Mouse (Mus musculus) spleen, postnatal 14 days (tissue): ENCODE measurements around the gene Cacna2d3.

ENCODE experiments used
- DNase-seq, 2 experiments: peaks; one replicate each; pipeline ENCODE4 v3.0.0; 2021 to 2022; ENCODE audit warnings: low spot score in 2 of 2

Cacna2d3 gene

DNA sequence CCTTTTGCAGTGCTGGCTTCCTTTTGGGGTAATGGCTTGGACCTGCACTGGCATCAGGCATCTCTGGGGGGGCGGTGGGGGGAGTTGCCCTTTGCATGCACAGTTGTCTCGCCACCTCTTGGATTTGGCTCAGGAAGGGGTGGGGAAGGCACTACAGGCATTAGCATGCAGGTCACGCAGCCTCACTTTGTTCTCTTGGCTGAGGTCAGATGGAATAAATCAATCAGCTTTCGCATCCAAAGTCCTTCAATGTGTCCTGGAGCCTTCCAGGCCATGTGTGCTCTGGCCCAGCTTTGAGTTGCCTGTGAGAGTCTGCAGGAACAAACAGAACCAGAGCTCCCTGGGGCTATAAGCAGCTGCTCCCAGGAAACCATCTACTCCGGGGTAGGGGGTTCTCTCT is 705.8 kb downstream of the Cacna2d3 start:
- DNase-seq: no peak

DNA sequence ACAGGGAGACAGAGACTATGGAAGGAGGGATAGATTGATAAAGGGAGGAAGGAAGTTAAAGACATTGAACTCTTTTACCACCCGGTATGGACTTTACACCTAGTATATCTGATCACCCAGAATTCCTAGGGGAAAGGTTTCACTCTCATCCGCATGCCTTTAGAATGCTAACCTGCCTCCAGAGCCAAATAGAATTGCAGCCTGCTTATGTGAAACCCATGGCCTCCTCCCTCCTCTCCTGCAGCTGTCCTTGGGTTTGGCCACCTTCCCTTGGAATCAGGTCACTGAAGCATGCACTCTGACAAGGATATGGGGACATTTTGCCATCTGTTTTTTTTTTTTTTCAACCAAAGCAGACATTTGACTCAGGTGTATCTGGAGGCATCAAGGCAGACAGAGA is 707.0 kb downstream of the Cacna2d3 start:
- no peak for DNase-seq

DNA sequence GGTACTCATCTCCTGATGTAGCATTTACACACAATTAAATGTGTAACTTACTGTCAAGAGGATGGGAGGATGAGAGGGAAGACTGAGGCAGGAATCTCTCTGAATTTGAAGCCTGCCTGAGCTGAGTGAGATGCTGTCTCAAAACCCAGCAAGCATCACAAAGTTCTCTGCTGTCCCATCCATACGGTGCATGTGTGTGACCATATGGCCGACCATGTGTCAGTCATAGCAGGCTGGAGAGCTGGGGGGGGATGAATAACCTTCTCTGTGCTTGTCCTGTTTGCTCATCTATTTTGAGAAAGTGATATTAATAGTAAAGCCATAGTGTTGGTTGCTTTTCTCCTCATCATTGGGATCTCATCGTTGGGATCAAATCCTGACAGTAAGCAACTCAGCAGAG is 708.5 kb downstream of the Cacna2d3 start:
- DNase-seq: no peak

DNA sequence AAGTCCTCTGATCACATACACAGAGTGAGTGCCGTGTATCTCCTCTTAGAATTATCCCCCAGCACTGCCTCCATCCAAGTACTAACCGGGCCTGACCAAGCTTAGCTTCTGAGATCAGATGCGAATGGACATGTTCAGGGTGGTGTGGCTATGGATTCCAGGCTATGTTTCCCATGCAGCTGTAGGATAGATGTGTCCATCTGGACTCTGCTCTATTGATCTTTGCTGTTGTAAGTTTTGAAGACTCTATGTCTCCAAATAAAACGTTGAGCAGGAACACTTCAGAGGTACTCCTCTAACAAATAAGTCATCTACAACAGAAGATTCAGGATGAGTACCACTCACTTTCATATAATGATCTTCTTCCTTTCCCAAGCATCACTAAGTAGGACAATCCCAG is 712.0 kb downstream of the Cacna2d3 start:
- DNase-seq: no peak

DNA sequence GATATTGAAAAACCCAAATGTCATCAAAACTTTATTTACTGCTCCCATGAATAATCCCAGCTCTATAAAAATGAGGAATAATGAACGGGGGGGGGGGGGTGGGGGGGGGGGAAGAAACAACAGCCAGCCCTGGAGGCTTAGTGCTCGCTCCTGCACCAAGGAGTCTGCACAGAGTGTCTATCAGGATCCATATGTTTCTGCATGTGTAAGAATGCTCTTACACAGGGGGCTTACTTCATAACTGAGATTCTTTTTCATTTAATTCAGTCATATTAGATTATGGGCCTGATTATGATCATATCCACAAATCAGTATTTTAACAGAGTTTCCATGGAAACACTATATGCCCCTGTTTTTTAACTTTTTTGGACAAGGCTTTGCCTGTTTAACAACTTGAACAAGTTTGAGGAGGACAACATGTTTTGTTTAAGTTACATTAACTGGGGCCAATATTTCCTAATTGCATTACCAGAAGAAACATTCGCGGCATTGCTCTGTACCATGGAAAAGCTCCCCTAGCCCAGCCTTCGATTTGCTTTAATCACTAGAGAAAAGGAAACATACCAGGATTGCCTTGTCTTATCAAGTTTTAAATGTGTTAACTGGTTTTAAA is 716.3 kb downstream of the Cacna2d3 start:
- no peak for DNase-seq

DNA sequence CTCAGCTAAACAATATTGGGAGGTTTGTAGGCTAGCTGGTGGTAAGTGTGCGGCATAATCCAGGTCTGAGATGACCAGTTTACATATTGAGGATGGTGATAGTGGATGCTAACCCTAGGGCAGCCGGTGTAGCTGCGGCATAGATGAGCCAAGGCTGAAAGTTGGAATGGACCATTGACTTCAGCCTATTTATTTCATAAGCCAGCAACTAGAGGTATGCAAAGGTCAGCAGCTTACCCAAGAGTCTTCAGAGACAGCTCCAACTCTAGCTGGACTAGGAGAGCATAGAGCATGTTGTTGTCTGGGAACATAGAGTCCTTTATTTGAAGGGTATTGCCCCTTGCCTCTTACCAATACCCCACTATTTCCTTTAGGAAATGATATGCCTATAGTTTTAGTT is 725.1 kb downstream of the Cacna2d3 start:
- no peak for DNase-seq

DNA sequence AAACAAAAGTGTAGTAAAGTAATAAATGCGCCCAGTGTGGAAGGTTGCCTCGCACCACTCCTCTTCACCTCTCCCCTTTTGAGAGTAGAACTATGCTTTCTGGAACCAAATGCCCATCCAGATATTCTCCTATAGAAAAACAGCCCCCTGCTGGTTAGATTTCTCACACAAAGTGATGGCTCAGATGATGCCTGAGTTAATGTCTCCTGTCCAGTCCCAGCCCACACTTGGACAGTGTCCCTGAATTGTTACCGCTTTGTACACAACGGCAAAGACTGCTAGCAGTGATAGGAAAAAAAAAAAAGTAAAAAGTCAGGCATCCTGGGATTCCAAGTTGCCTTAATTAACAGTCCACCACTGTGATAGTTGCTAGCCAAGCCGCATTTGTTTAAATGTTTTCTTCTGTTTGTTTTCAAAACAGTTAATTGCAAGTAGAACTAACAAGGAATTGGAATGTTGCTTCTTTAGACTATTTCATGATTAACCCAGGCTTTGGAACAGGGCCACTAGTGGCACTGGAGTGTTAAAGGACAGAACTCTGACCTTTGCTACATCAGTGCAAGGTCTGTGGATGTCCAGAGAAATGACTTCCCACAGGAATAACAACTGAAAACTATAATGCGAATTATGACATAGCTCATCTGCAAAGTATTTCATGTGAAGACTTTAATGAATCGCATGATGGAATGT is 733.3 kb downstream of the Cacna2d3 start:
- DNase-seq: no peak

DNA sequence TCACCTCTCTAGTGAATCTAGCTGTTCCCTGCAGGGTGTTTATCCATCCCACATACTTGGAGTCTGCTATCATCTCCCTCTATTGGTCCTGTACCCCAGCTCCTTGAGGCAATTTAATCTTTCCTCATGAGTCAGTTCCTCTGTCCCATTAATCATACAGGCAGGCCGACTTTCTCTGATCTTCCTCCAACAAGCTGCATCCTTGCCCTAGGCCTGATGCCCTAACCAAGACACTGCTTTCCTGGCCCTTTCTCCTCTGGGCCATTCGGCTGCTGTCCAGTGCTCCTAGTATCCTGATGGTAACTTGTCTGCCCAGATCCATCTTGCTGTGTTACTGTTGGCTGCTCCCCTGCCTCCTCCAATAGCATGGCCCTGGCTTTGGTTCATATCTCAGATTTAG is 737.4 kb downstream of the Cacna2d3 start:
- no peak for DNase-seq

DNA sequence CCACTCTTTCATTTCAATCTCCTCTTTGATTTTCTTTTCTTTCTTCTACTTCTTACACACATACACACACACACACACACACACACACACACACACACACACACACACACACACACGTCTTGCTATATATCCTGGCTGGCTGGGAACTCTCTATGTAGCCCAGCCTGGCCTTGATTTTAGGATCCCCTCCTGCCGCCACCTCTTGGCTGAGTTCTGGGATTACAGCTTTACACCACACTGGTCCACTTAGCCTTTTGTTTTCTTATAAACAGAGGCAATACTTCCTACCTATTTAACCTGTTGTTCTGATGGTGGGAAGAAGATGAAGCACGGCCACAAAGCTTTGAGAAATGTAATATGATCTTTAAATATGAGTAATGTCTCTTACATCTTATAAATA is 741.2 kb downstream of the Cacna2d3 start:
- DNase-seq: no peak

DNA sequence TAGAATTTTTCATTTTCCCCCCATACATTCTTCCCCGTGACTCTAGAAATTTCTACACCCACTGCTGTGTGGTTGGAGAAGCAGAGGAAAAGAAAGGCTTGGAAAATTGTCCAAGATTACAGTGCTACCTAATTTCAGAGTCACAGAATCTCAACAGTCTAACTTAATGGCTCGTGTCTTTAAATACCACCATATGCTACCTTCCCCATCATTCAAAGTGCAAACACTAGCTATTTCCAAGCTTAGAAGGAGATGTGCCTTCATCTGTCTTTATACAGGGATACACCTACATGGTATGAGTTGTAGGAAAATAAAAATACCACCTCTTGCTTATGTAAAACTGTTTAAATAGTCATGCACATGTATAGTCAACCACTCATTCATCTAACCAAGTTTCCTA is 742.4 kb downstream of the Cacna2d3 start:
- no peak for DNase-seq

DNA sequence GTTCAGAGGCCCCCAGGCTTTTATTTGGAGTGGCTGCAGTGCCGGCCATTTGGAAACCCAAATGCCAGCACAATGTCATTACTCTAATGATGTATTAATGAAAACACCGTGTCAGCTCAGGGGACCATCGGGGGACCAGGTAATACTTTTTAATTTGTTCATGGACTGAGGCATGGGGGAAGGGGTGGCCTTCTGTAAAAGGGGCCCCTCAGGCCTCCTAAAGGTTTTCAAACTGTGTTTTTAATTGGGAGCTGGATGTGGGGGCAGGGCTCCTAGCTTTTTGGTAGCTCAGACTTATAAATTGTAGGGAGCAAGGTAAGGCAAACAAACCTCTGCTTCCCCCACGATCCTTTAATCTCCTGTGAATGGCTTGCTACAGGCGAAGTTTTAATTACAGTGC is 749.0 kb downstream of the Cacna2d3 start:
- DNase-seq: no peak

DNA sequence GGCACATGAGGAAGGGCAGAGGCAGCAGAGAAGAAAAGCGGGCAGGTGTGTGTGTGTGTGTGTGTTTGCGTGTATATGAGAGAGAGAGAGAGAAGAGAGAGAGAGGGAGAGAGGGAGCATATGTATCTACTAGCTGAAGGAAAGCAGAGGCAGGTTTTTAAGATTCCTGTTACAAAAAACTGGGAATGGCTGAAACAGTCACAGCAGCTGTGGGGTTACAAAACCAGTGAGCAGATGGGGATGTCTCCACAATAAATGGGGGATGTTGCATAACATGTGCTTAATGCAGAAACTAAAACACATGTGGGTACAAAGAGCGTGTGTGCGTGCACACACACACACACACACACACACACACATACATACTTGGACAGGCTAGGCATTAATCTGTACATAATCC is 752.4 kb downstream of the Cacna2d3 start:
- DNase-seq: no peak

DNA sequence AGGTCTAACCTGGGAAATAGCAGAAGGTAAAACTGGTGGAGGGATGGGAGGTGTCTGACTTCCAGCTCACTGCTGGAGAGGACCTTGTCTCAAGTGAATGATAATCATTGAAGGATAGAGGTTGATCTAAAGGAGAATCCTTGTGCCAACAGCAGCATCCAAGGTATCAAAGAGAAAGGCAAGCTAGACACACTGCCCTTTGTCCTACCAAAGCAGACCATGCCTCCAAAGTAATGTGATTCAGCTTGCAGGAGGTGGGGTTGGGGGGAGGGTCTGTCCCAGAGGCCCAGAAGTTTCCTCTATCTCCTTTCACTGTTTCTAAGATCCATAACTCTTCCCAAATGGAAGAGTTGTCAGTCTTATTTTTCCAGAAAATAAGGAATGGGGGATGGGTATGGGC is 754.8 kb downstream of the Cacna2d3 start:
- no peak for DNase-seq

DNA sequence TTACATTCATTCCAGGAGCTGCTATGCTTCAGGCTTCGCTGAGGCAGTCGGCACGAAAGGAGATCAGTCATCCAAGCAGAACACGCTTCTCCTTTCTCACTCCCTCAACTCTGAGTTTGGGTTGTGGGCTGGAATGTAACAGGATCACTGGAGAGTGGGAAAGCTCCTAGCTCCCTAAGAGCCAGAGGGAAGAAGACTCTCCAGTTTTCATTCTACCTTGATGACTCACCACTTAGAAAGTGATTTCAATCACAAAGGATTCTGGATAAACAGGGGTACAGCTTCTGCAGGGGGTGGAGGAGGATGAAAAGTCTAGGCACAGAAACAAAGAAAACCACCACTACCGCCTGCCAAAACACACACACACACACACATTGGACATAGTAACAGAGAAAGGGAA is 760.3 kb downstream of the Cacna2d3 start:
- no peak for DNase-seq

DNA sequence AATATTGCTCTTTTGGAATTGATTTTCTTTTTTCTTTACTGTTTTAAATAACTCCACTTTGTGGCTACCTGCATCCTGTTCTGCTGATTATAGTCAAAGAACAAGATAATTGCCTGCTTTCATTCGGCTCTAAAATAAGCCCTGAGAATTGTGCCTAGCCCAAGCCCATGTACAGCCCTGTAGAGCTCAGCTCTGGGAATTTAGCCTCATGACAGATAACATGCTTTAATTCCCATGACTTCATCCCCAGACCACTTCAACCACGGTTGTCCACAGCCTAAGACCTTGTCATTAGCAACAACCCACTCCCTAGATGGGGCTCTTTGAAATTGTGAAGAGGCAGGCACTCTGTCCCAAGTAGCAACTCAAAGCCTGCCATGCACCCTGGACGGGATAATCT is 762.6 kb downstream of the Cacna2d3 start:
- no peak for DNase-seq

DNA sequence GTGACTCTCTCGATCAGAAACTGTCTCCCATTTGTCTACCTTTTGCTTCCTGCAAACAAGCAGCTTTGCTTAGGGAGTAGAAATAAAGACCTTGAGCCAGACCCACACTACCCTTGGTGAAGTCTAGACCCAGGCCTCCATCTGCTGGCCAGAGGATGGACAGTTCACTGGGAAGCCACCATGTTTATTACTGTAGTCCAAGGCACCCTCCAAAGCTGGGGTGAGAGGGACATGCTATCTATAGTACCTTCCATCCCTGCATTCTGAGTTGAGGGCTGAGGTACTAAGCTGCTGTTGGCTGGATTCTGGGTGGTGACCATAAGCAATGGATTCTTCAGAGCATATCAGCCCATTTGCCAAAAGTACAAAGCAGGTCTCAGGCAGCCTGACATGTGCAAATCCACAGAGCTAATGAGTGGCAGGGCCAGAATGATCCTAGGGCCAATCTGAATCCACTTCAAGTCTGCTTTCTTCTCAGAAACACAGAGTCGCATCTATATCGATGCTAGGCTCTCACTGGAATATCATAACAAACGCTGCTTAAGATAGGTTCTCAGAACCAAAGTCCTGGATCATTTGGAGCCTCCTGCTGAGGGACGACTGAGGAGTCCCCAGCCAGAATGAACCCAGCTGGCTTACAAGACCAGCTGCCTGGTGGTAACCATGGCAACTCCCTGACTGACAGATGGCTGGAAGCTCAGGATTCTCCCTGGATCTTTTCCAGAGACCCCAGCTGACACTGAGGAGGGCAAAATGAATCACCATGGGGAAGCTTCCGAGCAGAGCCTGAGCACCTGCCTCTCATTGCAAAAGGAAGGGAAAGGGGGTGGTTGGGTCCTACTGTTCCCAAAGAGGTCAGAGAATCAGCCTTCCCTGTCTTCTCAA is 763.3 kb downstream of the Cacna2d3 start:
- DNase-seq: no peak

DNA sequence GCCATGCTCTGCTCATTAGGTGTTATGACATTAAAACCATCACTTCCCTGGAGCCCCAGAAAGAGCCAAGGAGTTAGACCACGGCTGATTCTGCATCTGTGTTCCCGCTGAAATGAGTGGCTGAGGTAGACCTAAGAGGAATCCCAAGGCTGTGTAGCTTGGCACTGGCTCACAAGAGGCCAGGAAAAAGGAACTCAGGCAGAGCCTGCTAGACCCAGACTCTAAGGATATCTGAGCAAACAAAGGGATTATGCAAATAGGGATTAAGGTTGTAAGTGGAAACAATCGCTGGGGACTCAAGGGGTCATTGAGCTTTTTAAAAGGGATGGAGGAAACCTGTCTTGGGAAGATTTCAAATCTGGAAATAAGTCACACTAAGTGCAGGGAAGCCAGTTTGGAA is 766.5 kb downstream of the Cacna2d3 start:
- no peak for DNase-seq

DNA sequence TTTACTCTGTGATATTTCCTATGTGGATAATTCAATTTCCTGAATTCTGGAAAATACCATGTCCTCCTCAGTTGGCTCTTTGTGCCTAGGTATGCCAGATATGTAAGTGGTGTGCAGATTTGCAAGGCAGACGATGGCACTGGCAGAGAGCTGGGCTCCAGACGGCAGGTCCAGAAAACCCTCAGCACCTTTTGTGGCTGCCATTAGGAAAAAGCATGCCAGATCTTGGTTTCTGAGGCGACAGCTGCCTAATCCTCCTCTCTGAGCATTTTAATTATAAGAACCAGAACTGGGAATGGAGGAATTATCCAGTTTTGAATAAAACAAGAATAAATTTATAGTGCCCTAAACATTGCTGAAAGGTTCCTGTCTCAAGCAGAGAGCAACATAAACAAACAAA is 767.1 kb downstream of the Cacna2d3 start:
- DNase-seq: no peak

DNA sequence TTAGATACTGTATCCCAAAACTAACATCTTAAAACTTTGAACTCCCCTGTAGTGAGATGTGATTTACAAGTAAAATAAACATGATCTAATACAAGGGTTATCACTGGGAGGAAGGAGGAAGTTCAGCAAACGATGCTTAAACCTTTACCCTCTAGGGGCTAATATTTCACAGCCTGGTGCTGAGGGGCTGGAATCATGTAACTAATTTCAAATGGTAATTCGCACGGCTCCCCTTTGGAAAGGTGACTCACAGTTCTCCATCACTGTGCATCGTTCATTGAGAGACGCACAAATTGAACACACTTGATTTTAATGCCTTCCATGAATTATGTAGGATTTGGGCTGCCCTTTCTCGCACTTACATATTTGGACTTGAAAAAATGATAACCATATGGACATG is 767.6 kb downstream of the Cacna2d3 start:
- no peak for DNase-seq

DNA sequence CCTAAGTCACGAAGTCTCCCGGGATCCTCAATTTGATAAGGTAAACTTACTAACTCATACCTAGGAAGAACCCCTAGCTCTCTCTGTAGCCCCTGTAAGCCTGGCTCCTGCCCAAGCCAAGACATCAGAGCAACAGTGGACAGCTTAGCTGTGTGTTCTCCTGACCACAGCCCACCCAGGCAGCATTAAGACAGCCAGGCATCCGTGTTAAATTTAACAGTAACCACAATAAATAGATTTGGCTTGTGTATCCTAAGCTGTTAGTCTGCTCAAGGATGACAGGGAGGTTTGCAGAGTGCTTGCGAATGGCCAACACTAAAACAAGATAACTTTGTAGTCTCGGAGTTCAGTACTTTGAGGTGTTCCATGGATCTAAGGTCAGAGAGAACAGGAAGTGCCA is 768.3 kb downstream of the Cacna2d3 start:
- DNase-seq: no peak

DNA sequence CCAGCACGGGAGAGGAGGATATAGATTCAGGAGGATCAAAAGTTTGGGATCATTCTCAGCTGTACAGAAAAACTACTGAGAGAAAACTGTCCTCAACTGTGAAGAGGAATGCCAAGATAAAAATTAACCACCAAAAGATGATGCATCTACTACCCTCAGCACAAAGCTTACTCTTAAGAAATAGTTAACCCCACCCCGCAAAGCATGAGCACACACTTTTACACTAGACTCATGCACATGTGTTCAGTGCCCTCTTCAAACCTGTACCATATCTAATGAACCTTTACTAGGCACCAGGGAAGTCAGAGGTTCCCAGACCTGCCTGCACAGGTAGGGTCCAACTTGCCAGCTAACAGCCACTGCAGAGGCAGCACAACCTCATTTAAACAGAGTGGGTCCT is 771.2 kb downstream of the Cacna2d3 start:
- DNase-seq: no peak

DNA sequence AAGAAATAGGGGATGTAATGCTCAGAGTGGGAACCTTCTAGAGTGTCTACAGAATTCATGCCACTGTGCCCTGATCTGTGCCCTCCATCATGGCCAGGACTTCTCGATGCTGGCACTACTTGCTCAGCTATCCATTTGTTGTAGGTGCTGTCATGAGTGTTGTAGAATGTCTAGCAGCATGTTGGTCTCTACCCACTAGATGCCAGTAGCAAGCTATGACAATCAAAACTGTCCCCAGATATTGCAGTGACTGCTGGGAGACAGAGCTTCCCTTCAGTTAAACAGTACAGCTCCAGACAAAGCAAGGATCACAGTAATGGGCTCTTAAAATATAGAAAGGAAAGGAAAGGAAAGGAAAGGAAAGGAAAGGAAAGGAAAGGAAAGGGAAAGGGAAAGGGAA is 771.9 kb downstream of the Cacna2d3 start:
- no peak for DNase-seq
